ENCODE assay signal across 8 mouse cellular contexts in the genomic region with DNA sequence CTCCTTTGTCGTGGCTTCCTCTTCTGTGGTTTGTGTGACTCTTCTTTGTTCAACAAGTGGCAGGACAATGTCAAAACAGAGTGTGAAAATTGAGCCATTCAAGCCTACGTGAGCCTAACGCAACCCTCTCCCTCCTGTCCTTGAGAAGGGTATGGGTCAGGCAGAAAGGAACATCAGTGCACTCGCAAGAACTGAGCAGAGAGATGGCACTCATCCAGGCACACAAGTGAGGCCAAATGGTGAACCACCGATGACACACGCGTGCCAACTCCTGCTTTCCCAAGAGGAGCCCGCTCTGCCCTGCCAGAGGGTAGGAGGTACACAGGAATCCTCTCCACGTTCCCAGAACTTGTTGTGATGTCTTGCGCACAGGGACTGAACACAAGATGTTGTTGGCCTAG. TPM values are rescaled to one million over a fixed set of nuclear protein-coding genes. Genes with fewer than 3 reads are reported as not detected.
A peak's percentile ranks its signal among the peaks of the same experiment; 100 is the strongest.
DNase-seq lines count a peak whose midpoint lies in the region; ATAC-seq lines count a peak whose summit lies in the region.

No protein-coding gene starts in this region.

- ATAC-seq in erythroblast, adult 5-6 weeks (replicated peaks; ENCODE audit: low FRiP score, poor library complexity, severe bottlenecking), result no peak

- peak; percentile 35 for DNase-seq in layer of hippocampus, adult 11-12 months (ENCODE audit: low spot score)
- DNase-seq in layer of hippocampus, adult 8-10 months (ENCODE audit: low spot score in 2 of 2), result no peak
- peak; percentile 87 for DNase-seq in adrenal gland, postnatal 25 days
- peak; percentile 82 for DNase-seq in gastrocnemius, adult 18-20 months (ENCODE audit: low spot score)
- DNase-seq in lung, postnatal 25 days (ENCODE audit: low spot score), result peak; percentile 17
- no peak for DNase-seq in spleen, adult 12 weeks (ENCODE audit: low spot score)
- DNase-seq in embryo, embryonic 11 days, result no peak

RNA-seq across cellular contexts. Expression of gene Adcy9, which starts 50.2 kb away (rescaled TPM):
- total RNA-seq in layer of hippocampus, adult 8-10 months (2022), result 100 to 1,000 TPM in 2 of 4 experiments, 10 to 100 TPM in 2; 89.1 to 103 (median 99.7) TPM
- 59.2 and 85.6 TPM in 2 replicates for total RNA-seq in adrenal gland, postnatal 25 days (2021)
- total RNA-seq in gastrocnemius, adult 18-20 months (2021), result 10 to 100 TPM; 33.7 to 36.2 TPM
- 0.19 and 1.5 TPM in 2 replicates for total RNA-seq in erythroblast, adult 5-6 weeks (2015; ENCODE audit: low replicate concordance)
- 1.2 and 3.1 TPM in 2 replicates for total RNA-seq in erythroblast, adult 5-6 weeks (2017; ENCODE audit: low replicate concordance)

Comparison
In these comparisons a context has a peak if more than half of its experiments do, and no peak if none do; other contexts are left out.
1. DNase-seq: peak in layer of hippocampus, adult 11-12 months (single experiment), adrenal gland, postnatal 25 days (single experiment), gastrocnemius, adult 18-20 months (single experiment) and lung, postnatal 25 days (single experiment); none in layer of hippocampus, adult 8-10 months (0 of 2), spleen, adult 12 weeks (single experiment) and embryo, embryonic 11 days (single experiment).
2. RNA of gene Adcy9, which starts 50.2 kb away (total RNA-seq): 89.1 to 103 TPM in layer of hippocampus, adult 8-10 months, 59.2 to 85.6 TPM in adrenal gland, postnatal 25 days and 33.7 to 36.2 TPM in gastrocnemius, adult 18-20 months; 0.19 to 3.1 TPM in erythroblast, adult 5-6 weeks; every median in the first group is over 4 times any median in the second.